Mouse (Mus musculus): Measurements from ENCODE around the gene Fbxo24.

- TF ChIP-seq POLR2A (IDR thresholded peaks at IDR 0.05; ENCODE audit: low read depth, low read length) (no peak), CTCF (IDR thresholded peaks at IDR 0.05; ENCODE audit: extremely low read depth, insufficient read depth, insufficient read length, insufficient replicate concordance) (no peak)
These were observed 10.7 kb upstream of the Fbxo24 start for GRCm38 (mm10) chr5:137639472-137639871.

Measured in spleen, adult 2 months (tissue).